Mouse (Mus musculus) liver, embryonic 16.5 days (tissue): ENCODE measurements around the gene Nsun7. TPM values are rescaled to one million over a fixed set of nuclear protein-coding genes. Genes with fewer than 3 reads are reported as not detected.
A peak's percentile ranks its signal among the peaks of the same experiment; 100 is the strongest.

Experiments
- ATAC-seq: fragments of 200-750 bp; cut with Nextera tagmentation; 2 replicates; pipeline ENCODE4 v1.8.0; 2017; ENCODE audit warnings: low read depth, mild to moderate bottlenecking, moderate number of reproducible peaks, moderate library complexity
- H3K27ac ChIP-seq: fragments of 300-500 bp; sonication (generic); 2 replicates; pipeline ENCODE4 v1.5.1; 2014; ENCODE audit warnings: mild to moderate bottlenecking, low read length
- H3K27me3 ChIP-seq: fragments of 300-500 bp; sonication (generic); 2 replicates; pipeline ENCODE4 v1.6.1; 2014; ENCODE audit warnings: low read depth, low read length, mixed read lengths; ENCODE audit not compliant: control insufficient read depth, insufficient read depth
- H3K36me3 ChIP-seq: fragments of 300-500 bp; sonication (generic); 2 replicates; pipeline ENCODE4 v1.6.1; 2014; ENCODE audit warnings: mild to moderate bottlenecking; ENCODE audit not compliant: control insufficient read depth, insufficient read depth
- H3K4me1 ChIP-seq: fragments of 300-500 bp; sonication (generic); 2 replicates; pipeline ENCODE4 v1.6.1; 2014; ENCODE audit warnings: low read depth, low read length, mixed read lengths; ENCODE audit not compliant: control insufficient read depth
- H3K4me2 ChIP-seq: fragments of 300-500 bp; sonication (generic); 2 replicates; pipeline ENCODE4 v1.6.1; 2014; ENCODE audit warnings: low read depth, low read length, mixed read lengths
- H3K4me3 ChIP-seq: fragments of 300-500 bp; sonication (generic); 2 replicates; pipeline ENCODE4 v1.5.1; 2014; ENCODE audit warnings: low read depth, mild to moderate bottlenecking, low read length
- H3K9ac ChIP-seq: fragments of 300-500 bp; sonication (generic); 2 replicates; pipeline ENCODE4 v1.6.1; 2014; ENCODE audit warnings: low read depth, low read length
- H3K9me3 ChIP-seq: fragments of 300-500 bp; sonication (generic); replicated peaks from 2 replicates; pipeline ENCODE4 v1.6.1; 2016; ENCODE audit warnings: low read length; ENCODE audit not compliant: control insufficient read depth
- WGBS: fragments of 180-500 bp; shearing (Covaris S2); extraction: QIAGEN DNeasy Blood & Tissue Kit; methylation state at CpG from one replicate; pipeline ENCODE4 v1.1.7; 2014; ENCODE audit not compliant: insufficient replicate concordance; 5-methylcytosine and 5-hydroxymethylcytosine counted together
- polyA plus RNA-seq: library from polyadenylated mRNA; unstranded; fragments of >200 nt; fragmentation: Nextera tagmentation; extraction: Ambion mirVana; gene quantifications from 2 replicates; pipeline ENCODE4 v1.2.1, GENCODE M21; 2015

Gene Nsun7
- polyA plus RNA-seq = 0.04 TPM in 1 of 2 replicates, not detected in the other

DNA sequence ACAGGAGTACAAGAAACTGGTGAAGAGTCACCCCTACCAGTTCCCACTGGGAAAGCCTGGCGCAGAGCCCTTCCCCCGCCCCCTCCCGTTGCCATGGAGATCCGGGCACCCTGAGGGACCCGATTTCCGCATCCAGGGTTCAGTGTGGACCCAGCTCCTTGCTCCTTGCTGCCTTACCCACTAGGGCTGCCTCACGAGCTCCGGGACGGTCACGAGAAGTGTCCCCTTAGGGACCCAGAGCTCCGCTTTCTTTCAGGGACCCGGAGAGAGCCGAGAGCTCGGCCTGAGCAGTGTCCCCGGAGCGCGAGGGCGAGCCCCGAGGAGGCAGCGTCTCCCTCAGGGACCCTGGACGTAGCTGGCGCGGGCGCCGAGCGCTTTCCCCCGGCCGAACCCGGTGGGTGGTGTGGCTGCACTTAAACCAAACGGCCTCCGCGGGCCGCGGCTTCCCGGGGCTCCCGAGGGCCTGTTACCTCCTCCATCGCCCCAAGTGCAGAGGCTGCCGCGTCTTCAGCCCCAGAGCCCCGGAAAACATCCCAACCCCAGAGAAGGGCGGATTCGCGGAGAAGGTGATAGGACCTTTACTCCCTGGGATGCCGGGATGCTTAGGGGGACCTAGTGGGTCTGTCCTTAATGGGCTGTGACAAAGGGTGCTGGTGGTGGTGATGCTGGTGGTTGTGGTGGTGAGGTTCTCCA is at the start of gene Nsun7:
Gene Nsun7, plus strand, starts transcription at position 142 of the 693 bp plus-strand sequence.
- Histone ChIP-seq H3K9ac (peak within 1 kb of the TSS; percentile 1; the same call in 1 of the 2 replicates), H3K27ac (no peak within 1 kb of the TSS), H3K27me3 (peaks cover 4% of the 10 kb centered on the region), H3K9me3 (no peaks in the 10 kb centered on the region), H3K4me3 (peak within 1 kb of the TSS; percentile 41), H3K4me1 (no peaks in the 10 kb centered on the region; the same call in 1 of the 2 replicates), H3K36me3 (no peaks in the 10 kb centered on the region), H3K4me2 (peak within 1 kb of the TSS; percentile 56)
- WGBS = 2% methylated on average over 44 of the region's 44 CpGs
- ATAC-seq = no peak

DNA sequence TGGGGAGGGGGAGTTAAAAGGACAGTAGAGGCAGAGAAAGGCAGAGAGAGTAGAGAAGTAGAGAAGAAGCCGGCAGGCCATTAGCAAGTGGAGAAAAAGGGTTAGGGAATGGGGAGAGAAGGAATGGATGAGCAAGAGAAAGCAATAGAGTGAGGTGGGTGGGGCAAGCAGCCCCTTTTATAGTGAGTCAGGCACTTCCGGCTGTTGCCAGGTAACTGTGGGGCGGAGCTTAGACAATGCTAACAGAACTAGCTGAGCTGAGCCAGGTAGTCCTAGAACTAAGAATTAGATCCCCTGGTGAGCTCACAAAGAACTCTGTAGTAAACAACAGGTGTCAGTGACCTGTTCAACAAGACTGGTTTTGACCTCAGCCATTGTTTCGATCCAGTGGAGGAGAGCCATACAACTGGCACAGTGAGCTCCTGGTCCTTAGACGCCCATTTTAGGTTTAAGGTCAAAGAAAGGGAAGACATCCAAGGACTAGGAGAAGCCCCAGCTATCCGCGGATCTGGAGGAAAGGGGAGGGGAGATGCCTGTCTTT is 45.2 kb upstream of the Nsun7 start:
- no peaks in the 10 kb centered on the region for H3K36me3 ChIP-seq
- H3K9ac ChIP-seq = no peak overlapping the region
- H3K9me3 ChIP-seq = no peaks in the 10 kb centered on the region
- no peak overlapping the region for H3K4me2 ChIP-seq
- no peak overlapping the region for H3K27ac ChIP-seq
- WGBS = 56% methylated on average over 7 of the region's 7 CpGs
- no peak for ATAC-seq
- H3K4me3 ChIP-seq = no peak overlapping the region
- H3K27me3 ChIP-seq = no peaks in the 10 kb centered on the region
- H3K4me1 ChIP-seq = no peaks in the 10 kb centered on the region; the same call in 1 of the 2 replicates

DNA sequence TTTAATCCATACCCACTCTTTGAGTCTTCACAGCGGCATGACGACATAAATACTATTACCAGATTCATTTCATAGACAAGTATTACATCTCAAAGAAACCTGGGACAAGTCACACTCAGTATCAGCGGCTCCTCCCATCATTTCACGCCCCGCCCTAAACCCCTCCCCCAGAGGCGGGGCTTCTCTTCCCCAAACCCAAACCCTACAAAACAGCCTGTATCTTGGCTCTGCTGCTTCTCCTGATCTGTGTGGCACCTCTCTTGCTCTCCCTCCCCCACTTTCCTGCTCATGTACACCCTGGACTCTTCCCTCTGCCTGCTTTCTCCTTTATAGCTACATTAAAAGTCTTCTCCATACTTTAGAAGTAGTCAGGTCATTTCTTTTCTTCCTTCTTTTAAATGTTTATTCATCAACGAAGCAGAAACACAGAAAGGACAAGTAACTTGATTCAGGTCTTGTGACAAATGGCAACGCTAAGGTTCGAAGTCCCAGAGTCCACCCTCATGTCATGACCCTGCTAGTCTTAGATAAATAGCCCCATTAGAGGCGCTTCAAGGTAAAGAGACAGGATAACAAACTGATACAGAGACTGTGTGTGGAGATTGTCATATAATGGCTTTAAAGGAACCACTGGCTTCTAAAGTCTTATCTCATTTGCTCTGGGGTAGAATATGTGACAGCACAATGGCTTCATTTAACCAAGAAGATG is 44.0 kb upstream of the Nsun7 start:
- Histone ChIP-seq H3K4me1 (no peaks in the 10 kb centered on the region; the same call in 1 of the 2 replicates), H3K9ac (no peak overlapping the region), H3K36me3 (no peaks in the 10 kb centered on the region), H3K4me3 (no peak overlapping the region), H3K4me2 (no peak overlapping the region), H3K27me3 (no peaks in the 10 kb centered on the region), H3K9me3 (no peaks in the 10 kb centered on the region), H3K27ac (no peak overlapping the region)
- ATAC-seq = peak; percentile 41; the same call in 1 of the 2 replicates
- 35% methylated on average over 10 of the region's 10 CpGs for WGBS

- Histone ChIP-seq H3K4me2 (no peak overlapping the region), H3K9me3 (no peaks in the 10 kb centered on the region), H3K9ac (no peak overlapping the region), H3K4me1 (no peaks in the 10 kb centered on the region; the same call in 1 of the 2 replicates), H3K36me3 (no peaks in the 10 kb centered on the region), H3K4me3 (no peak overlapping the region), H3K27me3 (no peaks in the 10 kb centered on the region), H3K27ac (no peak overlapping the region)
- no peak for ATAC-seq
- 59% methylated on average over 6 of the region's 6 CpGs for WGBS
Observed at GRCm38 (mm10) chr5:66219692-66220091, 40.0 kb upstream of the Nsun7 start.

DNA sequence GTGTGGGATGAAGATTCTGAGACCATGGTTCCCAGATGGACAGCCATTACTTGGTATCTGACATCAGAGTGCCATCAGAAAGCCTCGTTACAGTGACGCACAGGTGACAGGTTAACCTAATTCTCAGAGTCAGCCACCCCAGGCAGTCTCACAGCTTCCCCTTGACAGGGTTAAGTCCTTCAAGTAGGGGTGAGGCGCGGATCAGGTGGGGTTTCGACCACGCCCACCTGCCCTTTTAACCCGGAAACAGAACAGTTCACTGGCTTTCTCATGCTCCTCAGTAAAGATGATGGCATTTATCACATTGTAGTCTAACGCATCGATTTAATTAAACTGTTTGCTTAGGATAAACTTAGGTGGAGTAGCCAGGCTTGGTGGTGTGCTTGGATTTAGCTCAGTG is 39.1 kb upstream of the Nsun7 start:
- no peak overlapping the region for H3K4me3 ChIP-seq
- H3K4me1 ChIP-seq = no peaks in the 10 kb centered on the region; the same call in 1 of the 2 replicates
- H3K4me2 ChIP-seq = no peak overlapping the region
- no peak overlapping the region for H3K9ac ChIP-seq
- 60% methylated on average over 9 of the region's 9 CpGs for whole genome bisulfite sequencing
- no peaks in the 10 kb centered on the region for H3K9me3 ChIP-seq
- H3K27me3 ChIP-seq = no peaks in the 10 kb centered on the region
- H3K36me3 ChIP-seq = no peaks in the 10 kb centered on the region
- no peak for ATAC-seq
- no peak overlapping the region for H3K27ac ChIP-seq

DNA sequence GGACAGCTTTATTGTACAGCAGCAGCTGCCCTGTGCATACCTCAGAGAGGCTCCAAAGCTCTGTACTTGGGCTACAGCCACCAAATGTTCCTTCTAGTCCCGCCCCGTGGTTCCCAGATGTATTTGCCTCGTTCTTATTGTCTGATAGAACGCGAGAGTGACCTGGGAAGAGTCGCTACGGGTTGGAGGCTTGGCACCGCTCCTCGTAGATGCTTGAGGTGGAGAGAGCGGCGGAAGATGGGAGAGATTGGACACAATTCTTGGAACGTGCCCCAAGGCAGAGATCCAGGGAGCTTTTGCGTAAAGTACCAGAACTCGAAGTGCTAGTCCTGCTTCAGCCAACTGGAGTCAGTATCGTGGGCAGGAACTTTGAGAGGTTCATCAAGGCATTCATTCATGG is 36.8 kb upstream of the Nsun7 start:
- 79% methylated on average over 15 of the region's 15 CpGs for WGBS
- Histone ChIP-seq H3K4me1 (no peaks in the 10 kb centered on the region), H3K9ac (no peak overlapping the region), H3K27ac (no peak overlapping the region), H3K27me3 (no peaks in the 10 kb centered on the region), H3K4me2 (no peak overlapping the region), H3K9me3 (no peaks in the 10 kb centered on the region), H3K4me3 (no peak overlapping the region), H3K36me3 (no peaks in the 10 kb centered on the region)
- ATAC-seq = no peak

- H3K36me3 ChIP-seq = no peaks in the 10 kb centered on the region
- H3K4me1 ChIP-seq = no peaks in the 10 kb centered on the region
- H3K27me3 ChIP-seq = no peaks in the 10 kb centered on the region
- H3K9me3 ChIP-seq = no peaks in the 10 kb centered on the region
- H3K27ac ChIP-seq = no peak overlapping the region
- ATAC-seq = no peak
- H3K4me3 ChIP-seq = no peak overlapping the region
- WGBS = 83% methylated on average over 7 of the region's 7 CpGs
- no peak overlapping the region for H3K9ac ChIP-seq
- H3K4me2 ChIP-seq = no peak overlapping the region
Observed at GRCm38 (mm10) chr5:66226526-66226925, 33.2 kb upstream of the Nsun7 start.

DNA sequence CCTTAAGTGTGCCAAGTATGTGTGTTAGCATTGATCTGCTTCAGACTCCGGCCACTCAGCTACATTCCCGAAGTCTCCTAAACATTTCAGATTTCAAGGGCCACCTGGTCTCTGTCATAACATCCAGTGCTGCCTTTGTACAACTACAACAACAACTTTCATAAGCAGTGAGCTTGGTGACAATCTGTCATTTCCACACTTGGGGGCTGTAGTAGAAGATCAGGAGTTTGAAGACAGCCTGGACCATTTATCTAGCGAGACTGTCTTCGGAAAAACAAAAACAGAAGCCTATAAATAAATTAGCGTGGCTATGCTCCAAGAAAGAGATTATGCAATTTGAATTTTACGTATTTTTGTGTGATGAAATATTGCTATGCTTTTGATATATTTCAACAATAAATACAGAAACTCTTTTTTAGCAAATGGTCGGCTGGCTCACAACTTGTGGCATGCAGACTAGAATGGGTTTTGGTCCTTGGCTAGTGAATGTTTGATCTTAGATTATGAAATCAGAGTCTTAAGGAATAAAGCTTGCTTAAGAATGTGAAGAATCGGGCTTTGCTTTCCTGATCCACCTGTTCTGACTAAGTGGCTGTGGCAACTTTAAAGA is 27.9 kb upstream of the Nsun7 start:
- no peaks in the 10 kb centered on the region for H3K9me3 ChIP-seq
- 71% methylated on average over 8 of the region's 8 CpGs for WGBS
- no peak overlapping the region for H3K9ac ChIP-seq
- H3K4me3 ChIP-seq = no peak overlapping the region
- no peak for ATAC-seq
- no peaks in the 10 kb centered on the region for H3K27me3 ChIP-seq
- no peaks in the 10 kb centered on the region for H3K36me3 ChIP-seq
- no peak overlapping the region for H3K27ac ChIP-seq
- no peak overlapping the region for H3K4me2 ChIP-seq
- no peaks in the 10 kb centered on the region for H3K4me1 ChIP-seq
